ENCODE assay signal across 13 mouse cellular contexts in the genomic region with DNA sequence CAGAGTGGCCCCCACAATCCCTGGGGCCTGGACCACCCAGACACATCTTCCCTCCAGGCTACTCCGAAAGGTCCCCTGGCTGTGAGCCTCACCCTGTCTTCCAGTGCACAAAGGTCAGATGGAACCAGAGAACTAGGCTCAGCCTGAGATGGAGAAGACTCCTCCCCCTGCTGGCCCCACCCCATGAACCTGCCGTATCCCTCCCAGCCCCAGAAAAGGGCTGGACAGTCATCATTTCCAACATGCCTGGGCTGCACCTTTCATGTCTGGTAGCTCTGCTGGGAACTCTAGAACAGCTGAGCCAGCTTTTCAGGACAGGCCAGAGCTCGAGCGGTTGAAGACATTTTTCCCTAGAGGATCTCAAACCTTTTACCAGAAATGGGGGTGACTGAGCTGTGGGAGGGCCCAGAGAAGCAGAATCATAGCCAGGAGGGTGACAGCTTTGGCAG.
DNase-seq lines count a peak whose midpoint lies in the region; ATAC-seq lines count a peak whose summit lies in the region.
"Had no signal": no experiment of that assay in that cellular context is flagged by ENCODE, and none has a peak within 500 bp of the region (broad histone marks: within the 10 kb centered on the region; RNA-seq: fewer than 3 reads in every experiment).

No protein-coding gene starts in this region.

- H3K9ac ChIP-seq in stomach, embryonic 15.5 days = no peak overlapping the region

- no peaks in the 10 kb centered on the region for H3K9me3 ChIP-seq in stomach, embryonic 15.5 days

- peak; percentile 21 for DNase-seq in spleen, adult 12 weeks (ENCODE audit: low spot score)
- no peak for DNase-seq in spleen, postnatal 36 days (ENCODE audit: low spot score in 2 of 2)
- peak; percentile 41 for DNase-seq in c-Kit-positive CD71-positive TER-119-negative erythroid progenitor cells, embryonic 14.5 days (ENCODE audit: low read depth)
- DNase-seq in kidney, postnatal 25 days = peak; percentile 48 to 58
- no peak for DNase-seq in spleen, postnatal 14 days (ENCODE audit: low spot score in 2 of 2)
- DNase-seq: cerebellum, postnatal 36 days; right cerebral cortex, postnatal 14 days; thymus, postnatal 4 days had no signal

- no peak overlapping the region for H3K4me2 ChIP-seq in stomach, embryonic 15.5 days

- 47% methylated on average over 4 of the region's 4 CpGs for WGBS in stomach, embryonic 15.5 days

- H3K27ac ChIP-seq in stomach, embryonic 15.5 days = peak overlapping the region; percentile 18; the same call in 1 of the 2 replicates

- peaks cover 8% of the 10 kb centered on the region for H3K4me1 ChIP-seq in stomach, embryonic 15.5 days

- no peak overlapping the region for H3K4me3 ChIP-seq in stomach, embryonic 15.5 days (replicated peaks)
- H3K4me3 ChIP-seq: myocyte had no signal

- H3K27me3 ChIP-seq in stomach, embryonic 15.5 days (replicated peaks) = no peaks in the 10 kb centered on the region

- ATAC-seq in stomach, embryonic 15.5 days (ENCODE audit: insufficient read depth, low FRiP score, low read depth) = peak; percentile 44; the same call in 1 of the 2 replicates
- no peak for ATAC-seq in monocyte, adult 5-6 weeks (replicated peaks; ENCODE audit: insufficient number of reproducible peaks, low FRiP score, low TSS enrichment, poor library complexity, severe bottlenecking)
- ATAC-seq: activated CD4-positive, CD25-positive, alpha-beta regulatory T cell, adult 4 months; inflammation-experienced regulatory T-cells, adult 6 months had no signal

- no peaks in the 10 kb centered on the region for H3K36me3 ChIP-seq in stomach, embryonic 15.5 days

Comparison
In these comparisons a context has a peak if more than half of its experiments do, and no peak if none do; other contexts are left out.
1. DNase-seq: peak in spleen, adult 12 weeks (single experiment), c-Kit-positive CD71-positive TER-119-negative erythroid progenitor cells, embryonic 14.5 days (single experiment) and kidney, postnatal 25 days (2 of 2); none in spleen, postnatal 36 days (0 of 2) and spleen, postnatal 14 days (0 of 2).